ENCODE assay signal across 8 mouse cellular contexts in the genomic region with DNA sequence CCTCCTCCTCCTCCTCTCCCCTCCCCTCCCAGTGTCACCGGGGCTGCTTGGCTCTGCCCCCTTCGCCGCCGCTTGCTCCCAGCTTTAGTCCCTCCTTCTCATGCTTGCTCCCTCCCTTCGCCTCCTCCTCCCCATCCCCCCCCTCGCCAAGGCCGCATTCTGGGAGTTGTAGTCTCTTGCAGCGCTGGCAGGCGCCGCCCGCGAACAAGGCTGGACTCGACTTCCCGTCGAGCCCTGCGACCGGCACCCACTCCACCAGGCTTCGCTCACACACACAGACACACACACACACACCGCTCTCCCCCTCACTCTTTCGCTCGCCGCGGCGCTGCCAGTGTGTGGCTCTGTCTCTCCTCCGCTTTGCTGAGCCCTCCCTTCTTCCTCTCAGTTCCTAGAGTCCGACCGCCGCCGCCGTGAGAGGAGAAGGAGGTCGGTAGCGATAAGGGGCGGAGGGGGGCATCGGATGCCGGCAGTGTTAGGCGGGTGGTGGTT. TPM values are rescaled to one million over a fixed set of nuclear protein-coding genes. Genes with fewer than 3 reads are reported as not detected.
A peak's percentile ranks its signal among the peaks of the same experiment; 100 is the strongest.
DNase-seq lines count a peak whose midpoint lies in the region; ATAC-seq and TF ChIP-seq lines count a peak whose summit lies in the region.

No protein-coding gene starts in this region.

- H3K4me2 ChIP-seq in heart, embryonic 12.5 days, result peak overlapping the region; percentile 94
- peak overlapping the region; percentile 75 for H3K4me2 ChIP-seq in kidney, postnatal 0 days (ENCODE audit: low read length)
- H3K4me2 ChIP-seq in liver, embryonic 11.5 days, result peak overlapping the region; percentile 76
- peak overlapping the region; percentile 64 for H3K4me2 ChIP-seq in stomach, embryonic 14.5 days (replicated peaks; ENCODE audit: low read depth, low read length)

- no peaks in the 10 kb centered on the region for H3K4me1 ChIP-seq in heart, embryonic 12.5 days (replicated peaks)
- H3K4me1 ChIP-seq in kidney, postnatal 0 days (replicated peaks; ENCODE audit: insufficient read depth, low read length), result no peaks in the 10 kb centered on the region
- no peaks in the 10 kb centered on the region for H3K4me1 ChIP-seq in liver, embryonic 11.5 days (replicated peaks; ENCODE audit: control insufficient read depth, insufficient read depth, low read length)
- no peaks in the 10 kb centered on the region for H3K4me1 ChIP-seq in stomach, embryonic 14.5 days (ENCODE audit: control insufficient read depth, insufficient read depth, low read length)

- DNase-seq in CD4-positive helper T cell, adult 2 months (ENCODE audit: low read depth, low spot score), result peak; percentile 94
- peak; percentile 86 for DNase-seq in brain, embryonic 18.5 days (ENCODE audit: low read depth, low spot score)
- DNase-seq in kidney, postnatal 0 days (ENCODE audit: low spot score), result peak; percentile 93
- peak; percentile 84 for DNase-seq in liver, embryonic 11.5 days (ENCODE audit: low spot score)
- peak; percentile 90 for DNase-seq in naive thymus-derived CD4-positive, alpha-beta T cell, adult 2 months (ENCODE audit: low read depth)

- peak; percentile 92 for ATAC-seq in erythroid progenitor cell, adult 5-6 weeks (replicated peaks; ENCODE audit: low FRiP score, poor library complexity, severe bottlenecking)
- ATAC-seq in heart, embryonic 12.5 days (ENCODE audit: insufficient number of reproducible peaks, low FRiP score), result peak; percentile 88
- ATAC-seq in kidney, postnatal 0 days (replicated peaks; ENCODE audit: low FRiP score, low read depth), result peak; percentile 89
- peak; percentile 90 for ATAC-seq in liver, embryonic 11.5 days (replicated peaks; ENCODE audit: low FRiP score)
- ATAC-seq in stomach, embryonic 14.5 days (ENCODE audit: insufficient number of reproducible peaks, insufficient read depth, low FRiP score, low read depth), result peak; percentile 91

- H3K27me3 ChIP-seq in heart, embryonic 12.5 days (replicated peaks), result peaks cover 34% of the 10 kb centered on the region
- H3K27me3 ChIP-seq in kidney, postnatal 0 days (ENCODE audit: insufficient read depth, low read length), result no peaks in the 10 kb centered on the region
- H3K27me3 ChIP-seq in liver, embryonic 11.5 days (replicated peaks; ENCODE audit: control insufficient read depth, insufficient read depth, low read length), result peaks cover 30% of the 10 kb centered on the region
- H3K27me3 ChIP-seq in stomach, embryonic 14.5 days (ENCODE audit: control insufficient read depth, insufficient read depth, low read length), result no peaks in the 10 kb centered on the region

- H3K9me3 ChIP-seq in heart, embryonic 12.5 days (replicated peaks), result no peaks in the 10 kb centered on the region
- no peaks in the 10 kb centered on the region for H3K9me3 ChIP-seq in kidney, postnatal 0 days (replicated peaks; ENCODE audit: low read length)
- H3K9me3 ChIP-seq in liver, embryonic 11.5 days (ENCODE audit: control insufficient read depth, low read length), result no peaks in the 10 kb centered on the region
- H3K9me3 ChIP-seq in stomach, embryonic 14.5 days (ENCODE audit: control insufficient read depth, low read depth, low read length), result no peaks in the 10 kb centered on the region

- H3K36me3 ChIP-seq in heart, embryonic 12.5 days, result no peaks in the 10 kb centered on the region
- H3K36me3 ChIP-seq in kidney, postnatal 0 days (ENCODE audit: insufficient read depth, low read length), result no peaks in the 10 kb centered on the region
- no peaks in the 10 kb centered on the region for H3K36me3 ChIP-seq in liver, embryonic 11.5 days (ENCODE audit: control insufficient read depth, insufficient read depth, low read length)
- H3K36me3 ChIP-seq in stomach, embryonic 14.5 days (ENCODE audit: control insufficient read depth, insufficient read depth, low read length), result no peaks in the 10 kb centered on the region

- 5% methylated on average over 31 of the region's 36 CpGs for WGBS in heart, embryonic 12.5 days
- 23% methylated on average over 28 of the region's 36 CpGs for WGBS in kidney, postnatal 0 days
- WGBS in liver, embryonic 11.5 days, result 9% methylated on average over 32 of the region's 36 CpGs
- 16% methylated on average over 31 of the region's 36 CpGs for WGBS in stomach, embryonic 14.5 days

- no peak for TF ChIP-seq CTCF in kidney, postnatal 0 days (IDR thresholded peaks at IDR 0.05; ENCODE audit: low read depth)

- peak overlapping the region; percentile 76 for H3K9ac ChIP-seq in heart, embryonic 12.5 days
- peak overlapping the region; percentile 54 for H3K9ac ChIP-seq in kidney, postnatal 0 days (ENCODE audit: low read depth, low read length)
- peak overlapping the region; percentile 67 for H3K9ac ChIP-seq in liver, embryonic 11.5 days (ENCODE audit: low read depth, low read length)
- no peak overlapping the region for H3K9ac ChIP-seq in stomach, embryonic 14.5 days (replicated peaks; ENCODE audit: low read depth, low read length)

- H3K4me3 ChIP-seq in heart, embryonic 12.5 days, result peak overlapping the region; percentile 75
- H3K4me3 ChIP-seq in kidney, postnatal 0 days (replicated peaks; ENCODE audit: low read depth, low read length), result peak overlapping the region; percentile 51
- peak overlapping the region; percentile 65 for H3K4me3 ChIP-seq in liver, embryonic 11.5 days (ENCODE audit: low read depth, low read length)
- peak overlapping the region; percentile 51 for H3K4me3 ChIP-seq in stomach, embryonic 14.5 days (ENCODE audit: low read depth, low read length)

- H3K27ac ChIP-seq in heart, embryonic 12.5 days (ENCODE audit: poor library complexity, severe bottlenecking), result peak overlapping the region; percentile 77
- H3K27ac ChIP-seq in kidney, postnatal 0 days, result peak overlapping the region; percentile 55
- peak overlapping the region; percentile 83 for H3K27ac ChIP-seq in liver, embryonic 11.5 days (ENCODE audit: low read depth, low read length)
- peak overlapping the region; percentile 48; the same call in 1 of the 2 replicates for H3K27ac ChIP-seq in stomach, embryonic 14.5 days (ENCODE audit: low read length)

RNA-seq across cellular contexts. Expression of a gene that starts 2.3 kb away (rescaled TPM):
- 32.1 and 40.2 TPM in 2 replicates for total RNA-seq in erythroid progenitor cell, adult 5-6 weeks (2015; ENCODE audit: low replicate concordance)
- total RNA-seq in erythroid progenitor cell, adult 5-6 weeks (2017; ENCODE audit: low replicate concordance), result 86.3 and 87.1 TPM in 2 replicates
- 4.6 and 5.9 TPM in 2 replicates for polyA plus RNA-seq in heart, embryonic 12.5 days (2016; fragmentation: Nextera tagmentation; extraction: Ambion mirVana)
- 3.0 and 3.3 TPM in 2 replicates for polyA plus RNA-seq in kidney, postnatal 0 days (2015; fragmentation: Nextera tagmentation; extraction: Ambion mirVana)
- 5.4 and 7.3 TPM in 2 replicates for polyA plus RNA-seq in liver, embryonic 11.5 days (2014; fragmentation: Nextera tagmentation; extraction: Ambion mirVana)
- 8.0 and 9.3 TPM in 2 replicates for polyA plus RNA-seq in stomach, embryonic 14.5 days (2014; fragmentation: Nextera tagmentation; extraction: Ambion mirVana)

Comparison
In these comparisons a context has a peak if more than half of its experiments do, and no peak if none do; other contexts are left out.
1. Peak in every context shown above with its lines: DNase-seq, ATAC-seq, H3K4me3 ChIP-seq and H3K27ac ChIP-seq.